Mouse (Mus musculus) neutrophil, adult 65 days (primary cell): ENCODE measurements around the gene Wfs1. TPM values are rescaled to one million over a fixed set of nuclear protein-coding genes. Genes with fewer than 3 reads are reported as not detected.

ENCODE experiments used
- total RNA-seq: library from RNA; stranded (reverse); gene quantifications from 2 replicates; pipeline ENCODE4 v1.2.4, GENCODE M21; 2023

Wfs1 gene
- 2.4 and 2.6 TPM in 2 replicates for total RNA-seq

DNA sequence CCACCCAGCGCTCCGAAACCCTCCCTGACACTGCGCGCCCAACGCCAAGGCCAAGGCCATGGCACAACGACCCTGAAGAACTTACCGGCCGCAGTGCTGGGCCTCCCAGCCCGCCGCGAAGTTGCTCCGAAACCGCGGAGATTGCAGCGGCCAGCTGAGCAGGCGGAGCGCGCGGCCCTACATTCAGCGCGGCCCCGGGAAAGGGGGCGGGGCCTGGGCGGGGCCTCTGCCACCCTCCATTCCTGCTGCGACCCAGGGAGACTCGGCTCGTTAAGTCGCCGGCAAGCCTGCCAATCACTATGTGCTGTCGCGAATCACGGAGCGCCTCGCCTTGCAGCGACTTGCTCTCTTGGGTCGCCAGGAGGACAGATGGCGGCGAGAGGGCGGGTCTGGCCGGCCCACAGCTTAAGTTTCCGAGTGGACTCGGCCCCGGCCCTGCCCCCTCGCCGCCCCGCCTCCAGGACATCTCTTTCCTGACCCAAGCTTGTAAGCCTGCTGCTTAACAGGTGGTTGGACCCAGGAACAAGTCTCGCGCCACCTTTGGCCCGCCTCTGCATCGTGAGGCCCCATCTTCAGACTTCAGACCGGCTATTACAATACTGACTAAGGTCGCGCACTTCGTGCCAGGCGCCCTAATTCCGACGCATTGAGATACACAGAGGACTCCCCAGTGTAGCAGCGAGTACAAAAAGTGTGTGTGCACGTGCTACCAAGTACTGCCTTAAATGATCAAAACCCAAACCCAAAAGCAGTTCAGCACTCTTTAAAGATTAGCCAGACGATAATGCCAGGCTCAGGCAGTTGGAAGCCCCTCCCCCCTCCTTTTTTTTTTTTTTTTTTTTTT lies at the start of gene Wfs1:
Wfs1 (minus strand) TSS at position 425 of the 844 bp plus-strand sequence.

Other genes with a start within 250 kb of the Wfs1 start
- gene Bloc1s4, start 240.6 kb downstream of the Wfs1 start, total RNA-seq: 24.7 and 30.9 TPM in 2 replicates
- gene Mrfap1, start 192.4 kb downstream of the Wfs1 start, total RNA-seq: 102 and 139 TPM in 2 replicates
- 37.5 and 42.1 TPM in 2 replicates for gene Man2b2, start 158.6 kb downstream of the Wfs1 start, total RNA-seq
- gene Ppp2r2c, start 120.7 kb downstream of the Wfs1 start, total RNA-seq: not detected in 2 replicates
- gene Gm1043, start 96.2 kb upstream of the Wfs1 start, total RNA-seq: 0.07 and 0.13 TPM in 2 replicates